Mouse (Mus musculus) midbrain, embryonic 15.5 days (tissue): Measurements from ENCODE around the gene Ufd1. TPM values are rescaled to one million over a fixed set of nuclear protein-coding genes. Genes with fewer than 3 reads are reported as not detected.

Source experiments
- ATAC-seq: fragments of 200-750 bp; cut with Nextera tagmentation; replicated peaks from 2 replicates; pipeline ENCODE4 v1.8.0; 2017; ENCODE audit warnings: moderate TSS enrichment
- H3K27ac ChIP-seq: fragments of 300-500 bp; sonication (generic); 2 replicates; pipeline ENCODE4 v1.5.1; 2015; ENCODE audit warnings: mild to moderate bottlenecking, inconsistent platforms
- H3K27me3 ChIP-seq: fragments of 300-500 bp; sonication (generic); replicated peaks from 2 replicates; pipeline ENCODE4 v1.6.1; 2015; ENCODE audit warnings: inconsistent platforms
- H3K36me3 ChIP-seq: fragments of 300-500 bp; sonication (generic); replicated peaks from 2 replicates; pipeline ENCODE4 v1.6.1; 2015; ENCODE audit warnings: inconsistent platforms
- H3K4me1 ChIP-seq: fragments of 300-500 bp; sonication (generic); 2 replicates; pipeline ENCODE4 v1.6.1; 2015; ENCODE audit warnings: inconsistent platforms
- H3K4me2 ChIP-seq: fragments of 300-500 bp; sonication (generic); 2 replicates; pipeline ENCODE4 v1.6.1; 2015; ENCODE audit warnings: inconsistent platforms, mild to moderate bottlenecking, moderate library complexity
- H3K4me3 ChIP-seq: fragments of 300-500 bp; sonication (generic); 2 replicates; pipeline ENCODE4 v1.5.1; 2015; ENCODE audit warnings: mild to moderate bottlenecking, inconsistent platforms
- H3K9ac ChIP-seq: fragments of 300-500 bp; sonication (generic); 2 replicates; pipeline ENCODE4 v1.6.1; 2015; ENCODE audit warnings: mild to moderate bottlenecking, inconsistent platforms
- H3K9me3 ChIP-seq: fragments of 300-500 bp; sonication (generic); 2 replicates; pipeline ENCODE4 v1.6.1; 2016; ENCODE audit warnings: inconsistent platforms
- WGBS: fragments of 180-500 bp; shearing (Covaris S2); methylation state at CpG from one replicate; pipeline ENCODE4 v1.1.7; 2015; ENCODE audit warnings: mixed read lengths; 5-methylcytosine and 5-hydroxymethylcytosine counted together
- polyA plus RNA-seq: library from polyadenylated mRNA; unstranded; fragments of >200 nt; fragmentation: Nextera tagmentation; extraction: Ambion mirVana; gene quantifications from 2 replicates; pipeline ENCODE4 v1.2.1, GENCODE M21; 2015

The Ufd1 gene
- polyA plus RNA-seq, 1 experiment from 2014 or later: 122 TPM

DNA sequence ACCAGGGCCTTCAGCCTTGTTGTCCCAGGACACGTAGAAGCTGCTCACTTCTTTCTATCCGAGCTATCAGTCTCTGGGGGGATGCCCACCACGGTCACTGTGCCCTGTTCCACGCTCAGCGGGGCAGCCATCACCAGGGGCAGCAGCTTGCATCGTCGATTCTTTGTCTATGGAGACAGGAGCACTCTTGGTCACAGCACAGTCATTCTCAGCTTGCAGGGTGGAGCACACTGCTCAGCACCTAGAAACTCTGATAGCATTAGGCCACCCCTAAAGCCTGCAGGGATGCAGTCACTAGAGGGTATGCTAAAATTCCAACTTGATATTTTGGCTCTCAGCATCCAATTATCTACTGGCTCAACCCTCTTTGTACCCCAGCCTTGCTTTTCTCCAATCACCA, 26.6 kb upstream of the Ufd1 start:
- Histone ChIP-seq H3K9me3 (no peaks in the 10 kb centered on the region), H3K27me3 (no peaks in the 10 kb centered on the region), H3K36me3 (no peaks in the 10 kb centered on the region), H3K4me2 (no peak overlapping the region), H3K4me1 (no peaks in the 10 kb centered on the region), H3K9ac (no peak overlapping the region), H3K27ac (no peak overlapping the region), H3K4me3 (no peak overlapping the region)
- WGBS: 93% methylated on average over 7 of the region's 7 CpGs
- no peak for ATAC-seq

GRCm38 (mm10) chr16:18785485-18785884, 26.1 kb upstream of the Ufd1 start:
- Histone ChIP-seq H3K36me3 (no peaks in the 10 kb centered on the region), H3K4me3 (no peak overlapping the region), H3K4me1 (no peaks in the 10 kb centered on the region), H3K4me2 (no peak overlapping the region), H3K27ac (no peak overlapping the region), H3K9me3 (no peaks in the 10 kb centered on the region), H3K9ac (no peak overlapping the region), H3K27me3 (no peaks in the 10 kb centered on the region)
- 80% methylated on average over 1 of the region's 1 CpGs for WGBS
- no peak for ATAC-seq

GRCm38 (mm10) chr16:18786652-18787051, 24.9 kb upstream of the Ufd1 start:
- WGBS: 92% methylated on average over 10 of the region's 10 CpGs
- no peak overlapping the region for H3K4me3 ChIP-seq

DNA sequence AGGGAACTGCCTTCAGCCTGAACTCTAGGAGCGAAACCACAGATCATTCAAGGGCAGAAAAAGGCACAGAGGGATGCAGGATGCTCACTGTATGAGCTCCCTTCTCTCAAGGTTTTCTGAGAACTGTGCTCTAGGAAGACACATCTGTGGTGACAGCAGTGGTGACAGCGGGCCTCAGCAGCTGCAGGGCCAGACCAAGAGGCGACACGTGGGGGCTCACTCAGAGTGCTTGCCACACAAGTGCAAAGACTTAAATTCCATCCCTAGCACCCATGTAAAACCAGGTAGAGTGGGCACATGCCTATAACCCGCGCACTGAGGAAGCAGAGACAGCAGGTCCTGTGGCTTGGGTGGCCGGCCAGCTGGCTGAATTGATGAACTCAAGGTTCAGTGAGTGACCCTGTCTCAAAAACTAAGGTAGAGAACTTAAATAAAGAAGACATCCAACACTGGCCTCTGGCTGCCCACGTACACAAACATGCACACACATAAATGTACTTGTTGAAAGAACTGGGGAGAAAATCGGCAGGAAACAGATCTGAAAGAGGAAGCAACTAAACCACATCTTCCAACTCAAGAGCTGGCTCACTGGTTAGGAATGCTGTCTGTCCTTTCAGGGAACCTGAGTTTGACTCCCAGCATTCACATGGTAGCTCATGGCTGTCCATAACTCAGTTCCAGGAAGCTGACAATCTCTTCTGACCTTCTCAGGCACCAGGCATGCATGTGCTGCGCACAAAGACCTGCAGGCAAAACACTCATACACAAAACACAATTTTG, 22.8 kb upstream of the Ufd1 start:
- no peaks in the 10 kb centered on the region for H3K4me1 ChIP-seq
- 94% methylated on average over 10 of the region's 10 CpGs for WGBS
- H3K27ac ChIP-seq: no peak overlapping the region
- no peak for ATAC-seq
- H3K4me3 ChIP-seq: no peak overlapping the region
- no peak overlapping the region for H3K4me2 ChIP-seq
- H3K27me3 ChIP-seq: no peaks in the 10 kb centered on the region
- H3K9ac ChIP-seq: no peak overlapping the region
- H3K9me3 ChIP-seq: no peaks in the 10 kb centered on the region
- no peaks in the 10 kb centered on the region for H3K36me3 ChIP-seq

More at GRCm38 (mm10) chr16:18786652-18787051, 24.9 kb upstream of the Ufd1 start:
- H3K36me3 ChIP-seq: no peaks in the 10 kb centered on the region
- no peak overlapping the region for H3K27ac ChIP-seq
- no peak overlapping the region for H3K9ac ChIP-seq
- no peaks in the 10 kb centered on the region for H3K27me3 ChIP-seq
- H3K9me3 ChIP-seq: no peaks in the 10 kb centered on the region
- H3K4me1 ChIP-seq: no peaks in the 10 kb centered on the region
- ATAC-seq: no peak
- H3K4me2 ChIP-seq: no peak overlapping the region

GRCm38 (mm10) chr16:18795223-18795899, 16.2 kb upstream of the Ufd1 start:
- Histone ChIP-seq H3K27ac (no peak overlapping the region), H3K9me3 (no peaks in the 10 kb centered on the region), H3K4me3 (no peak overlapping the region), H3K27me3 (no peaks in the 10 kb centered on the region), H3K4me1 (no peaks in the 10 kb centered on the region), H3K4me2 (no peak overlapping the region), H3K36me3 (no peaks in the 10 kb centered on the region), H3K9ac (no peak overlapping the region)
- 88% methylated on average over 11 of the region's 11 CpGs for WGBS
- no peak for ATAC-seq

GRCm38 (mm10) chr16:18796645-18797044, 14.9 kb upstream of the Ufd1 start:
- H3K36me3 ChIP-seq: no peaks in the 10 kb centered on the region
- H3K9me3 ChIP-seq: no peaks in the 10 kb centered on the region
- 87% methylated on average over 7 of the region's 7 CpGs for WGBS
- no peak overlapping the region for H3K4me3 ChIP-seq
- no peak overlapping the region for H3K9ac ChIP-seq
- H3K27ac ChIP-seq: no peak overlapping the region
- no peak for ATAC-seq
- H3K27me3 ChIP-seq: no peaks in the 10 kb centered on the region
- H3K4me2 ChIP-seq: no peak overlapping the region
- H3K4me1 ChIP-seq: no peaks in the 10 kb centered on the region

DNA sequence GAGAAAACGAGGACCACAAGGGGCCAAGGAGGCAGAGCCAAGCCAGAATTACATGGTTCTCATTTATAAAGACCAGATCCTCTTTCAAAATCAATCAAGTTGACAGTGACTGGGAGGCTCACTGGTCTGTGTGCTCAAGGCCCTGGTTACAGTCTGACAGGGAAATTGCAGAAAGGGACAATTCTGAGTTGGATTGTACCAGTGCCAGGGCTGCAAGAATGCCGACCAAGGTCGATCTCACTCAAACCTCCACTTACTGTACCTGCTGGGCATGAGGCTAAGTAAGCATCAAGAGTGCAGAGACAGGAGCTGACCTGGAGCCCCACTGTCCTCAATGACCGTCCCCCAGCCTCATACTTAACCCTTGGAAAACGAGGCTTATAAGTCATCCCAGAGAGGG, 13.4 kb upstream of the Ufd1 start:
- H3K4me3 ChIP-seq: no peak overlapping the region
- WGBS: 94% methylated on average over 5 of the region's 5 CpGs

GRCm38 (mm10) chr16:18798841-18799240, 12.7 kb upstream of the Ufd1 start:
- no peak overlapping the region for H3K9ac ChIP-seq
- H3K36me3 ChIP-seq: no peaks in the 10 kb centered on the region
- H3K4me2 ChIP-seq: no peak overlapping the region
- no peak overlapping the region for H3K27ac ChIP-seq
- no peaks in the 10 kb centered on the region for H3K4me1 ChIP-seq
- H3K27me3 ChIP-seq: no peaks in the 10 kb centered on the region
- ATAC-seq: 0 out of 2 replicates have a peak, but pooled peaks have one; percentile 60
- 64% methylated on average over 2 of the region's 2 CpGs for WGBS
- H3K4me3 ChIP-seq: no peak overlapping the region
- no peaks in the 10 kb centered on the region for H3K9me3 ChIP-seq

More for the DNA sequence above, 13.4 kb upstream of the Ufd1 start:
- Histone ChIP-seq H3K9me3 (no peaks in the 10 kb centered on the region), H3K4me1 (no peaks in the 10 kb centered on the region), H3K36me3 (no peaks in the 10 kb centered on the region), H3K4me2 (no peak overlapping the region), H3K27me3 (no peaks in the 10 kb centered on the region), H3K9ac (no peak overlapping the region), H3K27ac (no peak overlapping the region)
- no peak for ATAC-seq

GRCm38 (mm10) chr16:18805746-18806145, 5.8 kb upstream of the Ufd1 start:
- no peak overlapping the region for H3K27ac ChIP-seq
- no peaks in the 10 kb centered on the region for H3K4me1 ChIP-seq
- no peaks in the 10 kb centered on the region for H3K9me3 ChIP-seq
- no peak overlapping the region for H3K4me3 ChIP-seq
- no peak overlapping the region for H3K4me2 ChIP-seq
- no peak overlapping the region for H3K9ac ChIP-seq
- ATAC-seq: no peak
- no peaks in the 10 kb centered on the region for H3K36me3 ChIP-seq
- no peaks in the 10 kb centered on the region for H3K27me3 ChIP-seq
- 92% methylated on average over 2 of the region's 2 CpGs for WGBS

DNA sequence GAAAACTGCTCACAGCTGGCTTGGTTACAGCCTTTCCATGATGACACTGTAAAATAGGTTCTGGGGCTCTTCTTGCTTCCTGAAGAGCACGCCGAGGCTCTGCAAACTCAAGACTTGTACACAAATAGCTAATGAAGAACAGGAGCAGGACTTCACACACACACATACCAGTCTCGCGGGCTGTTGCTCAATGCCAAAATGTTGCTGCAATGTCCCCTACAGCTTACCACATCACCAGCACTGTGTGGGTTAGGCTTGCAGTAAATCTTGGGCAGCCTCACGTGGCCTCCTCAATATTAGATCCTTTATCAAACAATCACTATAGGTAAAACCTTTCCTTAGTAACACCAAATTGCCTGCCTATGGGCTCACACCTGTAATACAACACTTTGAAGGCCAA, 2.6 kb upstream of the Ufd1 start:
- ATAC-seq: no peak
- Histone ChIP-seq H3K4me3 (no peak overlapping the region), H3K9ac (no peak overlapping the region), H3K9me3 (no peaks in the 10 kb centered on the region), H3K4me2 (no peak overlapping the region), H3K36me3 (no peaks in the 10 kb centered on the region), H3K27me3 (no peaks in the 10 kb centered on the region), H3K4me1 (peaks cover 12% of the 10 kb centered on the region), H3K27ac (no peak overlapping the region)
- WGBS: 96% methylated on average over 5 of the region's 5 CpGs

- Histone ChIP-seq H3K4me1 (peaks cover 12% of the 10 kb centered on the region), H3K27ac (no peak overlapping the region), H3K4me2 (peak overlapping the region; percentile 83), H3K36me3 (peaks cover 9% of the 10 kb centered on the region; the same call in 1 of the 2 replicates), H3K9me3 (no peaks in the 10 kb centered on the region), H3K4me3 (peak overlapping the region; percentile 97), H3K9ac (no peak overlapping the region; the same call in 1 of the 2 replicates), H3K27me3 (no peaks in the 10 kb centered on the region)
- 10% methylated on average over 5 of the region's 5 CpGs for WGBS
- ATAC-seq: no peak
These were observed 547 bp upstream of the Ufd1 start for GRCm38 (mm10) chr16:18811032-18811431.

DNA sequence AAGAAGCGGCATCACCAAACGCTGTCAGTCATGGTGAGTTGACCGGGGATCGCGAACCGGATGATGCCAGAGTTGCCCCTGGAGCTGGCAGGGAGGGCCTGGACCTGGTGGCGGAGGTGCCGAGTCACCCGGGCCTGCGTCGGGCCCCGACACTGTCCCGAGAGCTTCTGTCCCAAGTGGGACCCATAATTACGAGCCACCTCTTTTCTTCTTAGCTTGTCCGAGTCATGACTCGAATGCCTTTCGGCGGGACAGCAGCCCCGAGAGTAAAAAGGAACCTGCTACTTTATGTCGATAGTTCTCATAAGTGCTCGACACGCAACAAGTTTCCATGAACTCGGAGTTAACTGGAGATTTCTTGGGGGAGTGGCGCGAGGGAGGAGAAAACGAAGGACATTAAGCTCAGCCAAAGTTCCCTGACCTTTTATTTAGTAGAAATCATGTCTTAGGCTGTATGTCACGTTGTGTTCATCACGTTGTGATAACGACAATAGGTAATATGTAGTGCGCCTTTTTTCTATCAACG, 869 bp downstream of the Ufd1 start:
- Histone ChIP-seq H3K4me2 (peak overlapping the region; percentile 83), H3K4me3 (peak overlapping the region; percentile 97), H3K27ac (peak overlapping the region; percentile 79), H3K9ac (peak overlapping the region; percentile 82), H3K4me1 (peaks cover 12% of the 10 kb centered on the region), H3K9me3 (no peaks in the 10 kb centered on the region), H3K27me3 (no peaks in the 10 kb centered on the region), H3K36me3 (peaks cover 18% of the 10 kb centered on the region)
- ATAC-seq: peak; percentile 69
- 2% methylated on average over 31 of the region's 31 CpGs for WGBS
